Mouse (Mus musculus): Measurements from ENCODE around the gene Lcp2.
"Not testable (repeated sequence)": the region's sequence is repeated elsewhere in the genome, so short reads cannot be mapped to it uniquely, and the experiment has no call there.

The Lcp2 gene

DNA sequence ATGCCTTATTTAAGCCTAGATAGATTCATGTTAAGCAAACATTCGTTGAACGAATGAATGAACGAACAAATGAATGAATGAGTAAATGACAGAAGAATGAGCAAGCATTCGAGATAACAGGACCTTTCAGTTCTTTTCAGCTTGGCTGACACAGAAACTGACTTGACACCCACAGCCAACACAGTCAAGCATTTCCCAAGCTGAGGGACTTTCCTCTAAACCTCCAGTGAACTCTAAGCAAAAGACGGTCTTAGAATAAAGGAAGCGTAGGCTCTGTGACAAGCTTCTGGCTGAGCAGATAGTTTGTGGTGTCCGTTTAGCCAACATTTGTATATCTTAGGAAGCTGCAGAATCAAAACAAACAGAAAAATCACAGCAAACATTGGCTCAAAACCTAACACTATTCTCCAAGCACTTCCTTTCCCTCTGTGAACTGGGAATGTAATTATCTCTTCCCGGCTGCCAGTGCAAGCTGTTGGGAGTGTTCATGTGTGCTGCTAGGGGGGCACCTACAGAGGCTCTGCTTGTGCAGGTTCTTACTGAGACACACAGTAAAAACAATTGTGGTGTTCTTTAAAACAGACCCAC lies 39.5 kb downstream of the Lcp2 start:
- DNase-seq (ENCODE audit: low spot score), result no peak

DNA sequence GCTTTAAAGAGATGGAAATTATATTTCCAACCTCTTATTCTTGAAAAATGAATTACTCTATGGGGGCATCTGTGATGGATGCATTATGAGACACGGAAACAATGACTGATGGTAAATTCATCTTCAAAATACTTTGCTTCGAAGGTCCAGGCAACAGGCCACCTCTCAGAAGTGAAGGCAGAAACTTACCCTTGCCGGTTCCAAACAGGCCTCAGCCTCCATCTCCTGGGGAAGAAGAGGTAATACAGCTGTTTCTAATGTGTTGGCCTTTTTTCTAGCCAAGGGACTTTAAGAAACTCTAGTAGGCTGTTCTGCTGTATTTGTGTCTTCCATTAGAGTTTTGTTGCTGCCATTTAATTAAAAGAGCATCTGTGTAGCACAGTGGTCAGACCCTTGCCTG lies 40.3 kb downstream of the Lcp2 start:
- no peak for DNase-seq (ENCODE audit: low spot score)

DNA sequence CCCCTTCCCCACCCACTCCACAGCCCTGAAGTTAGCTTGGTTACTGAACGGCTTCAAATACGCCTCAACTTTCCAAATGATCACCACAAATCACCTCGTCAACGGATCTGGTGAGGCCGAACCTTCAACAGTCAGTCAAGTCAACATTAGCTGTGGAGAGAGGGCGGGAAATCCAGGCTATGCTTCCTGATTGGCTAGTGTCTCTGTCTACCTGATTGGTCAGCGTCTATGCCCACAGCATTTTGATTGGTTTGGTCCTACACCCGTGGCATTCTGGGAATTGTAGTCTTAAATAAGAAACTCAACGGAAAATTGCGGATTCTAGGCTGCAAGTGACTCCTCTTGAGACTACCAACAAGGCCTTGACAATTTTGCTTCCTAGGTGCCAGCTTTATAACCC lies 51.7 kb downstream of the Lcp2 start, which contains the start of gene 4930469K13Rik:
4930469K13Rik (minus strand) TSS at position 133 of the 400 bp plus-strand sequence.
- DNase-seq (ENCODE audit: low spot score), result no peak

DNA sequence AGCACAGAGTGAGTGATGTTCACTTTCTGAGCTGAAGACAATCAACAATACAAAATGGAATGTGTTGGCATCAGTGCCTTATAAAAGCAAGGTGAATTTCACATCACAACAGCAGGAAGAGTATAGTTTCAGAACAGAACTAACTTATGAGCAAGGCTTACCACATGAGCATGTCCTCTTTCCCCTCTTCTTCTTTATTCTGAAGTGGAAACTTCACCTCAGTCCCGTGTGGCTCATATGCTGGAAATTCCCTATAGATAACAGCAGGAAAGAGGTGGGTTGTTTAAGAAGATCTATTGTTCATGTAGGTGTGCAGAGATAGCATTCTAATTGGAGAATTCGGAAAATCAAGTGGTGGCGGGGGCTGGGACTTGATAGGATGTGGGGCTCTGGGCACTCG lies 55.1 kb downstream of the Lcp2 start:
- no peak for DNase-seq (ENCODE audit: low spot score)

DNA sequence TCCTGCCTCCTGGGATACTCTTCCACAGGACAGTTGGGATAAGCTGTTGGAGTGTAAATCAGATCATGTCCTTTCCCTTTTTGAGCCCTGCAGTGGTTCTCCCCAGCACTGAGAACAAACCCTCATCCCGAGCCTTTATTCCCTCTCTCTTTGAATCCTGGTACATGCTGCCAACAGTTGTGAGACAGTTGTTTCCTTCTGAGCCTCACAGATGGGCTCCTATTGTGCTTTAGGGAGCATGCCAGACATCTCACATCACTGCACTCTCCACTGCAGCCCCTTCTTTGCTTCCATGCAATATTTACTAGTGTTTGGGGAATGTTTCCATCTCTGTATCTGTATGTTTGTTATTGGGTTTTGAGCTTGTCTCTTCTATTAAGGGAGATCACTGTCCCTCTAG lies 58.2 kb downstream of the Lcp2 start:
- DNase-seq (ENCODE audit: low spot score), result no peak

DNA sequence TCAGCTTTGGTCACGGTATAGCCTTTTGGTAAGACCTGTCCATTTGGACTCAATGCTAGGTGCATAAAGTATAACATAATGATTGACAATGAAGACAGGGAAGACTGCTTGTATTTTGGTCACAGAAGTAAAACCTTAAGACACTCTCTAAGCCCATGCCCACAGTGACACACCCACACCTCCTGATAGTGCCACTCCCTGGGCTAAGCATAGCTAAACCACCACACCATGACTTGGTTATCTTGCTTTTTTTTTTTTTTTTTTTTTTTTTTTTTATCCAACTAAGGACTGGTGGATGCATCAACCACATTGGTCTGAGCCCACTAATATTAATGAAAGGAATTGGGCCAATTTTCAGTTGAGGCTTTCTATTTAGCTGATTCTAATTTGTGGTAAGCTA lies 62.5 kb downstream of the Lcp2 start:
- no peak for DNase-seq (ENCODE audit: low spot score)

DNA sequence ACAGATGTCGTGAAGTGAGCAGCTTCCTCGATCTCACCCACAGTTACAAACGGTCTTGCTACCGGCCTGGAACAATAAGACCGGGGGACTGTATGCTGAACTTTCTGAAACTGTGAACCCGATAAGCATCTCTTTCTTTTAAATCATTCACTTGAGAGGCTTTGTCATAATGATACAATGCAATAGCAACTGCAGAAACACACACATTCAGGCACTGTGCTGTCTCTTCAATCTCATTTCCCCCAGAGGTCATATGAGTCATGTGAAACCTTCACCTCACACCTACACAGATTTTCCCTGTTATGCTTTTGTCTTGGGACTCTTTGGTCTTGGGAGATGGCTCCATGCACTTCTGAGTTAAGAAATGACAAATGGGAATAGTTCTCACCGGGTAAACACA lies 65.2 kb downstream of the Lcp2 start:
- no peak for DNase-seq (ENCODE audit: low spot score)

DNA sequence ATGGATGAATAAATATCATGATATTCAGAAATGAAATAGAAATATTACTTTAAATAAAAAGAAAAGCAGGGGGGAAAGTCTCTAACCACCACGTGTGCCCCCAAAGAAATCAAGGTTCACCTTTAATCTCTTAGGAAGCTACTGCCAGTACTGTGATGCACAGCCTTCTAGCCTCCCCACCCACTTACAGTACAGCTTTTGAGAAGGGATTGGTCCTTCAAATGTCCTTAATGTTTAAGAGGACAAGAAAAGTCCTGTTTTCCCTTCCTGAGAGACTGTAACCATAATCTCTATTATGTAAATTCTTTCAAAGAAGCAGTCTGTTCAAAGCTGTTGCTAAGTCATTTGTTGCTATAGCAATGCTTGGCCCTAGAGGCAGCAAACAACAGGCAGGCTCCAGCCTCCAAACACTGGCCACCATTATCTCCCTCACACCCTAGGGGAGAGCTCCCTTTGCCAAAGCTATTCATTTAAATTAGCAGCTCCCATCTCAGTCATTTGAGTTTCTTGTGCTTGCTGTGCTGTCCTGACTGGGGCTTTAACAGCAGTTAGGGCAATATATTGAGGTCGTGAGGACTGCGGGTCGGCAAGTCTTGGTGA lies 66.2 kb downstream of the Lcp2 start:
- no peak for DNase-seq (ENCODE audit: low spot score)

DNA sequence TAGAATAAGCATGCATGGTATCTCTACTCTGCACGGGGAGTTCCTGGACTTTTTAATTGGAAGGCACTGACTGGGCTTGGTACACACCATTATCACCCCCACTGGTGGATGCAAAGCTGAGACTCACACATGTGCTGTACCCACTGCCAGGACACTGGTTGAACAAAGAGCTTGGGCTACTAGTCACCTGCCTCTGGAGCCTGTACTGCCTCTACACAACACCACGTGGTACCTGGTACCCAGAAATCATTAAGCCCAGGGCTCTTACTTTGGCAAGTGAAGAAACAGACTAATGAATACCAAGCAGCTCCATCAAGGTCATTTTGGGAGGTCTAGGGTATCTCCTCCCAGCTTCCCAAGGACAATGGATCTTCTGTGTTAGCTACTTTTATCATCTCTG lies 67.0 kb downstream of the Lcp2 start:
- DNase-seq (ENCODE audit: low spot score), result no peak

DNA sequence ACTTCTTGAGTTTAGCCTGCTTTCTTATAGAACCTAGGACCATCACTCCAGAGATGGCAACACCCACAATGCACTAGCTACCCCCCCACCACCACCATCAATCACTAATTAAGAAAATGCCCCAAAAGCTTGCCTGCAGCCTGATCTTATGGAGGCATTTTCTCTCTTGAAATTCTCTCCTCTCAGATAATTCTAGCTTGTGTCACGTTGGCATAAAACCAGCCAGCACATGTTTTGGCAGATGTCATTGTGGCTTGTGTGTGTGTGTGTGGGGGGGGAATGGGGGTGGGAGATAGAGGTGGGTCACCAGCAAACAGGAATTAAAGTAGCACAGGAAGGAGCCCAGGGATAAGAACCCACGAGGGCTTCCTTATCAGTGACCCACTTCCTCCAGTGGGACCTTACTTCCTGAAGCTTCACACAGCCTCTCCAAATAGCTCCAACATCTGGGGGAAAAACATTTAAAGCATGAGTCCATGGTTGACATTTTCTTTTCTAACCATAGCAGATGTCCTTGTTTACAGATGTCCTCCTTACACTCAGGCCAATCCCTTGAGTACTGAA lies 69.9 kb downstream of the Lcp2 start:
- no peak for DNase-seq (ENCODE audit: low spot score)

DNA sequence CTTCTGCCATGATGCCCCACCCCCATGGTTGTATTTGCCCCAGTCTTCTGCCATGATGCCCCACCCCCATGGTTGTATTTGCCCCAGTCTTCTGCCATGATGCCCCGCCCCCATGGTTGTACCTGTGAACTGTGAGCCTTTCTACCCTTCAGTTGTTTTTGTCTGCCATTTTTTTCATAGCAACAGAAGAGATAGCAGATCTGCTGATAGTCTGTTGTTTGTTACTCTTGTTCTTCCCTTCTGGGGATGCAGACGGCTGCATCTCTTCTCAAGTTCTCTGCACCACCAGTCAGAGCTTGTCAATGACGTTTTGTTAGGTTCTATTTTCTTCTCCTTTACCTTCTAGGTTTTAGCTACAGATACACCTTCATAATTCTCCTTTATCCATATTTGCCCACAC lies 70.9 kb downstream of the Lcp2 start:
- DNase-seq (ENCODE audit: low spot score), result no peak

DNA sequence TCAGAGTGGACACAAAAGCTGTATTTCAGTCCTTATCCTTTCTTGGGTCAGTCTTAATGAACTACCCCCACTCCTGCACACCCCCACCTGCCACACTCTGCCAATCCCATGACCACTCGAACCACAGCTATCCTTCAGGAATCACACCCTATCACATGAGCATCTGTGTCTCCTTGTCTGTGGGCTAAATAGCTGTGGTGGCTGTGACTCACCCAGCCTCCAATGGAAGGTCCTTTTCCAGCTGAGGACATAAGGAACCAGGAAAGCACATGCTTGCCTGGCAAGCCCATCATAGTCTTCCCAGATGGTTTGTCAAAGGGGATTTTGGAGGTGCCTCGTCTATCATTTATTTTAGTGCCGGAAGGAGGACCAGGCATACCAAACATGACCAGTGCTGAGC lies 71.6 kb downstream of the Lcp2 start:
- DNase-seq (ENCODE audit: low spot score), result no peak

DNA sequence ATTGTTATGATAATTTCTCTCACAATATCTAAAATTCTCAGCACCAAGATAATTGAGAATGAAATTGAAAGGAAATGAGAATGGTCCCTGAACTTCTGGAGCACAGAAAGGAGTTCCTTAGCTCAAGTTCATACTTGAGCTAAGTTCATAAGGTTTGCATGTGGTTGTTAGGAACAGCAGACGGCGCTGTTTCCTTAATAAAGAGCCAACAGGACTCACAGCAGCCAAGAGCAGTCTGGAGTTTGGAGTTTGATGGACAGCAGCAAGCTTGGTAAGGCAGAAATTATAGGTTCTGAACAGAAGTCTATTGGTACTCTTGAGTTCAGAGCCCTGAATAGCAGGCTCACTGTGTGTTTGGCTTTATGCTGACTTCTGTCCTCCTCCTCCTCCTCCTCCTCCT lies 76.4 kb downstream of the Lcp2 start:
- peak; percentile 10 for DNase-seq (ENCODE audit: low spot score)

DNA sequence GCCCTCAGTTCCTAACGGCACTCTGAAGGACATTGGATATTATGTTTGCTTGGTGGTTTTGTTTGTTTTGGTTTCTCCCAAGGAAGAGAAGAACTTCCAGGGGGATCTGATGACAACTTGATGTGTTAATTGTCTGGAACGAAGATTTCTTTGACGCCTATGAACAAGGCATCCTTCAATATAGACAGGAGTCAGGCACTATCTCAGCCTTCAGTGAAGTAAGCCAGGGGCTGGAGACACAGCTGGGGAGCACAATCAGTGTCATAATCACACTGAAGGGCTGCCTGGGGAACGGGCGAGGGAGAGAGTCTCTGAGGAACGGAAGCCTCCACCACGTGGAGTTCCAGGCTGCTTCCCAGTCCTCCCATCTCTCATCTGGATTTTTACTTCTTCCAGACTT lies 78.1 kb downstream of the Lcp2 start:
- no peak for DNase-seq (ENCODE audit: low spot score)

DNA sequence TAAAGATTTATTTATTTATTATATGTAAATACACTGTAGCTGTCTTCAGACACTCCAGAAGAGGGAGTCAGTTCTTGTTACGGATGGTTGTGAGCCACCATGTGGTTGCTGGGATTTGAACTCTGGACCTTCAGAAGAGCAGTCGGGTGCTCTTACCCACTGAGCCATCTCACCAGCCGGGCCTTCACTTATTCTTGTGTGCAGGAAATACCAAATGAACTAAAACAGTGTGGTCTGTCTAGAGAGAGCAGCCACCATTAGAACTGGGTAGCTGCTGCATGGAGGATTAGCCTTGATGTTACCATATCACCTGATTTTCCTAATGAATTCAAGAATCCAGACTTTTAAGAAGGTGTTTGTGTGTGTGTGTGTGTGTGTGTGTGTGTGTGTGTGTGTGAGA lies 79.0 kb downstream of the Lcp2 start:
- DNase-seq (ENCODE audit: low spot score), result not testable (repeated sequence)

DNA sequence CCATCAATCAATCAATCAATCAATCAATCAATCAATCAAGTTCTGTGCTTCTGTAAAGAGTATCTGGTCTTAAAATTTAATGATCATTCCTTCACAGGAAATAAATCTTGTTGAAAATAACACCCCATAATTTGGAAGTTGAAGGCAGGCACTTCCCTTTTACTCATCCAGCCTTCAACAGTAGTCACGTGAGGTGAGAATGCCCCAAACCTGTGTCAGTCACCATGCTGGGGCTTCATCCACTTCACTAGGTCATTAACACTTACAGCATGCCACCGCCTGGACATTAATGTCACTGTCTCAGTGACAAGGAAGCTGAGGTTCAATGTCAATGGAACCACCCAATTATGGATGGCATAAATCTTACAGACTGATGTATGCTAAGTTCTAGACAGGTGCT lies 81.7 kb downstream of the Lcp2 start:
- no peak for DNase-seq (ENCODE audit: low spot score)

DNA sequence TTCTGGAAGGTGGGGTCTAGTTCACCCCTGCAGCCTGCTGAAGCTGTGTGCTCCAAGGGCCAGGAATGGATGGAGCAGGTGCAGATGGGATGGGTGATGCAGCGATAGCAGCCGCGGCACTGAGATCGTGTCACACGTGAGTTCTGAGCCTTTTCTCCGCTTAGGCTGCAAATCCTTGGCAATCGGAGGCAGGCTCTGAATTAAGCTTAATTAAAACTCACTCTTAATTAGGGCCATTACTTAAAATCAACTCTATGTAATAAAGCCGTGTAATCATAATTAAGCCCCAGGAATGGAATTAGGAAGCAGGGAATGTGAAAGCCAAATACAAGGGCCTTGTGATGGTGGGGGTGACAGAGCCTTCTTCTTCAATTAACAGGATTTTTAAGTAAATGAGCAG lies 92.6 kb downstream of the Lcp2 start:
- no peak for DNase-seq (ENCODE audit: low spot score)

Data from urinary bladder, postnatal 14 days (tissue).